In the genomic region with DNA sequence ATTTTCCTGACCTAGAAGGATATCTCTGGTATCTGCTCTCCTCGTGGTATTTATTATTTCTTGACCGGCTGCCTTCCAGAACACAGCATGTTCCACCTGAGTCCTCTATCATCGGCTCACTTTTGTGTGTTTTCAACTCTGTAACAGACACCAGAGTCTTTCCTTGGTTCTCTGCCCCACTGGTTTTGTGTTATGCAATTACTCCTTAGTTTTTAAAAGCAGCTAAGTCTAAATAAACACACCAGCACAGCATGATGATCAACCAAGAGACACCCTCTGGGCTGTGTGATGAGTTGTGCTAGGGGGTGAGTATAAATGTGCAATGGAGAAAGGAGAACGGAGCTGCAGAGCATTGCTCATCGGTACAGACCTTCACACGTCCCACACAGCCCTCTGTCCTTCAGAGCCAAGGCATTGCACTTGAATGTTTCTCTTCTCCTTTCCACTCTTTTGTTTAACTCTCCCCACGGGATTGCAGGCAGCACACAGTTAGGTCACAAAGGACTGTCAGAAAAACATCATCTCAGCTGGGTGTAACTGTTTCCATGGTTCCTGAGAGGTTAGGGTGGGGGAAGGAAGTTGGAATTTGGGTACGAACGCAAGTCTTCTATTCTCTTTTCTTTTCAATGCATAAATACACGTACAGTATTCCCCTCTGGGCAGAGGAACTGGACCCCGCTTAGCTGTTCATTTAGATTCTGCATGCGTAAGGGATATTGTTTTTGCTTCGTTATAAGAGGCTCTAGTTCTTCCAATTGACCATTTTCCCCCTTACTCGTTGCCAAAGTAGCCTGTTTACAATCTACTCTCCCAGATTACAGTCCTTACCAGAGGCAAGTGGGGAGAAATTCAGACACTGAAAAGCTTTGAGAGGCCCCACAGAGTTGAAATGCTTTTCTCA, we compare ENCODE assay signal across 14 mouse cellular contexts. TPM values are rescaled to one million over a fixed set of nuclear protein-coding genes. Genes with fewer than 3 reads are reported as not detected.
DNase-seq lines count a peak whose midpoint lies in the region; ATAC-seq and TF ChIP-seq lines count a peak whose summit lies in the region.
"Had no signal": no experiment of that assay in that cellular context is flagged by ENCODE, and none has a peak within 500 bp of the region (broad histone marks: within the 10 kb centered on the region; RNA-seq: fewer than 3 reads in every experiment).

No protein-coding gene starts in this region.

- POLR2A ChIA-PET in Patski (lab: Charles Lee), result interaction anchor here (0.7 to 0.8 kb wide), 2 partner anchors 25 to 819 kb away, joined by 3 read pairs; no protein-coding TSS in a partner anchor

- no peak for TF ChIP-seq CTCF in Patski (IDR thresholded peaks at IDR 0.05)

- H3K27ac ChIP-seq in hindbrain, embryonic 10.5 days, result peak overlapping the region; percentile 62
- H3K27ac ChIP-seq in midbrain, embryonic 12.5 days (replicated peaks), result peak overlapping the region; percentile 27
- H3K27ac ChIP-seq: embryonic facial prominence, embryonic 13.5 days; stomach, embryonic 15.5 days had no signal

- WGBS in hindbrain, embryonic 10.5 days, result 48% methylated on average over 14 of the region's 14 CpGs
- WGBS in midbrain, embryonic 12.5 days, result 45% methylated on average over 14 of the region's 14 CpGs

- CTCF ChIA-PET in Patski (lab: Charles Lee), result no interaction called here

- peak; percentile 58 for ATAC-seq in Patski
- ATAC-seq in midbrain, embryonic 12.5 days (ENCODE audit: low FRiP score, low read depth), result no peak

- no peaks in the 10 kb centered on the region for H3K9me3 ChIP-seq in hindbrain, embryonic 10.5 days
- H3K9me3 ChIP-seq in midbrain, embryonic 12.5 days, result no peaks in the 10 kb centered on the region
- H3K9me3 ChIP-seq: embryonic facial prominence, embryonic 13.5 days; heart, embryonic 12.5 days; stomach, embryonic 15.5 days had no signal

- H3K9ac ChIP-seq in midbrain, embryonic 12.5 days (replicated peaks), result no peak overlapping the region
- H3K9ac ChIP-seq: embryonic facial prominence, embryonic 13.5 days; heart, embryonic 12.5 days; stomach, embryonic 15.5 days had no signal

- H3K4me3 ChIP-seq in hindbrain, embryonic 10.5 days, result no peak overlapping the region; the same call in 1 of the 2 replicates
- H3K4me3 ChIP-seq in midbrain, embryonic 12.5 days, result no peak overlapping the region
- H3K4me3 ChIP-seq: embryonic facial prominence, embryonic 13.5 days; heart, embryonic 12.5 days; myocyte; stomach, embryonic 15.5 days had no signal

- DNase-seq in heart, adult 11 months, result peak; percentile 83
- no peak for DNase-seq in heart, adult 9 months (ENCODE audit: low spot score in 2 of 2)
- DNase-seq in Patski (ENCODE audit: low read depth, low spot score), result peak; percentile 59
- peak; percentile 20 for DNase-seq in hindbrain, embryonic 10.5 days (ENCODE audit: low spot score)
- DNase-seq in urinary bladder, postnatal 14 days (ENCODE audit: low spot score), result no peak
- DNase-seq in cerebellum, adult 11 months, result no peak
- no peak for DNase-seq in thymus, postnatal 4 days
- DNase-seq: adrenal gland, postnatal 10 days; cerebellum, adult 2 months had no signal

- H3K4me1 ChIP-seq in hindbrain, embryonic 10.5 days (replicated peaks), result peaks cover 41% of the 10 kb centered on the region
- peaks cover 18% of the 10 kb centered on the region for H3K4me1 ChIP-seq in midbrain, embryonic 12.5 days
- H3K4me1 ChIP-seq: heart, embryonic 12.5 days; stomach, embryonic 15.5 days had no signal

- H3K27me3 ChIP-seq in Patski, result no peaks in the 10 kb centered on the region
- peaks cover 23% of the 10 kb centered on the region for H3K27me3 ChIP-seq in hindbrain, embryonic 10.5 days (ENCODE audit: insufficient read depth, poor library complexity, severe bottlenecking)
- peaks cover 7% of the 10 kb centered on the region; the same call in 1 of the 2 replicates for H3K27me3 ChIP-seq in midbrain, embryonic 12.5 days
- H3K27me3 ChIP-seq: embryonic facial prominence, embryonic 13.5 days; heart, embryonic 12.5 days; stomach, embryonic 15.5 days had no signal

- H3K36me3 ChIP-seq in hindbrain, embryonic 10.5 days, result no peaks in the 10 kb centered on the region
- H3K36me3 ChIP-seq in midbrain, embryonic 12.5 days, result no peaks in the 10 kb centered on the region
- H3K36me3 ChIP-seq: heart, embryonic 12.5 days; stomach, embryonic 15.5 days had no signal

- in situ Hi-C loops in Patski (cut with MboI; ENCODE audit: low pct_unique_long_range_greater_than_20kb), result no loop called here

- 0 out of 2 replicates have a peak overlapping the region, but pooled peaks have one; percentile 4 for H3K4me2 ChIP-seq in midbrain, embryonic 12.5 days (replicated peaks)
- H3K4me2 ChIP-seq: embryonic facial prominence, embryonic 13.5 days; heart, embryonic 12.5 days; stomach, embryonic 15.5 days had no signal

RNA-seq across cellular contexts. Expression of gene Cd83, which starts 22.0 kb away (rescaled TPM):
- not detected for polyA plus RNA-seq in Patski (2021)
- 4.0 and 5.4 TPM in 2 replicates for polyA plus RNA-seq in hindbrain, embryonic 10.5 days (2016; fragmentation: Nextera tagmentation; extraction: Ambion mirVana)
- 4.5 and 7.0 TPM in 2 replicates for polyA plus RNA-seq in midbrain, embryonic 12.5 days (2016; fragmentation: Nextera tagmentation; extraction: Ambion mirVana)
- polyA plus RNA-seq: myocyte had no signal

Comparison
In these comparisons a context has a peak if more than half of its experiments do, and no peak if none do; other contexts are left out.
1. DNase-seq: peak in heart, adult 11 months (single experiment), Patski (single experiment) and hindbrain, embryonic 10.5 days (single experiment); none in heart, adult 9 months (0 of 2), urinary bladder, postnatal 14 days (single experiment), cerebellum, adult 11 months (single experiment) and thymus, postnatal 4 days (single experiment).